Mouse (Mus musculus) small intestine, adult 2 months (tissue): ENCODE measurements at regions not wholly inside any gene's neighbourhood (a gene's known extent, or its start where the extent isn't known, plus 50 kb on each side); places are given as distances from the start of the nearest gene placed in this dataset.

Experiments used
- CTCF ChIP-seq: fragments of 200-500 bp; IDR thresholded peaks from 2 replicates; pipeline ENCODE4 v1.5.1; 2012; ENCODE audit warnings: low read depth, mild to moderate bottlenecking, control low read depth, inconsistent platforms, low read length, moderate library complexity, mixed read lengths; ENCODE audit not compliant: insufficient replicate concordance, insufficient read length; ENCODE audit errors: extremely low read depth
- POLR2A ChIP-seq: fragments of 200-500 bp; IDR thresholded peaks from 2 replicates; pipeline ENCODE4 v1.6.1; 2012; ENCODE audit warnings: low read depth, mild to moderate bottlenecking, control low read depth, inconsistent platforms, low read length, moderate library complexity

DNA sequence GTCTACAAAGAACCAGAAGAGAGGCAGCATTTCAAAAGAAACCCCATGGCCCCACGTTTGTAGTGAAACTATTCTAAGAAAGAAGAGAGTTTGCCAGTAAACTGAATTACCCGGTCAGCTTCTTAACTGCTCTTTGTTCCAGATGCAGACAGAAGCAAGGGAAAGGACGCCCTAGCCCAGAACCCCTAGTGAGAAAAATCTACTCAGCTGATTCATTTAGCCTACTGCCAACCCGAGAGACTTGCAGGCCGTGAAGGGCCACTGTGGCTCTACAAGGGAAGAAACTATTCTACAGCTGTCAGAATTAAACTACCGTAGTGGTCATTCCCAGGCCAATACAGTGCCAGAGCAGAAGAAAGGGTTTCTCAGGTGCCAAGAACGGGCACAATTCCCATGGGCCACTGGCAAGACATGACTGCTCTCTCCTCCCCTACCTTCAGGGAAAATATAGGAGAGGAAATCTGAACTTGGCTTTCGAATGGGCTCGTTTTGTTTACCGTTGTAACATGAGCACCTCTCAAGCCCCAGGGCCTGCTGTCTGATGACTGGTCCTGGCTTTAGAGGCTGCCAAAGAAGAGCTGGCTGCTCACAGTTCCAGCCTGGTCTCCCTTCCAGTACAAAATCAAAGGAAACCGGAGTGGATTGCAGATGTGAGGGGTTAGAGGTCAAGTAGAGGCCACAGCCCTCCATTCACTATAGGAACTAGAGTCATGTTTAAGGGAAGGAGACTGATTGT, 111.7 kb upstream of the Dlg1 start:
- TF ChIP-seq POLR2A (no peak), CTCF (no peak)
